Mouse (Mus musculus): ENCODE data around the gene Myf6. TPM values are rescaled to one million over a fixed set of nuclear protein-coding genes. Genes with fewer than 3 reads are reported as not detected.

Gene Myf6
- total RNA-seq, 1 experiment from 2014 or later = not detected

Small RNAs within 50 kb of the gene (microRNA-seq; reads per million reads assigned to microRNA genes)
- 0 reads per million in 2 experiments for gene Gm44403

Other genes starting within 250 kb of the Myf6 start
- 1.4 and 1.6 TPM in 2 replicates for gene Lin7a, start 223.1 kb downstream of the Myf6 start, total RNA-seq (2021)
- not detected in 2 replicates for gene Myf5, start 8.6 kb downstream of the Myf6 start, total RNA-seq (2021)
- gene Ptprq, start 225.3 kb upstream of the Myf6 start, total RNA-seq (2021) = 0.06 and 0.29 TPM in 2 replicates